Mouse (Mus musculus) ovary, postnatal 14 days (tissue): ENCODE measurements at regions not wholly inside any gene's neighbourhood (a gene's known extent, or its start where the extent isn't known, plus 50 kb on each side); places are given as distances from the start of the nearest gene placed in this dataset.

Experiments
- DNase-seq: peaks from one replicate; pipeline ENCODE4 v3.0.0; 2022; ENCODE audit warnings: low spot score

DNA sequence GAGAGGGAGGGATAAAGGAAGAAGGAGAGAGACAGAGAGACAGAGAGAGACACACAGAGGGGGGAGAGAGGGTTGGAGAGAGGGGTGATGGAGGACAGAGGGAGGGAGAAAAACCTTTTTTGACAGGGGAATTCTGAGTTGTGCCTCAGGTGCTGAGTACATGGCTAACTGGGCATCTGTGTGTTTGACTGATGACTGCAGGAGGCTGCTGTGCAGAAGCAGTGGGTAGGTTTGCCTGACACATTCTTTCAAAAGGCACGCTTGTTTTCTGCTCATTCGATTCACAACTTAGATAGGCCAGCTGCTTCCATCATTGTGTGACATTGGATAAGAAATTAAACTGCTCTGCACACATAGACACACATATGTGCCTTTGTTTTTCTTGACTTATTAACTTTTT is 150.7 kb upstream of the Rgmb start:
- DNase-seq, result no peak

DNA sequence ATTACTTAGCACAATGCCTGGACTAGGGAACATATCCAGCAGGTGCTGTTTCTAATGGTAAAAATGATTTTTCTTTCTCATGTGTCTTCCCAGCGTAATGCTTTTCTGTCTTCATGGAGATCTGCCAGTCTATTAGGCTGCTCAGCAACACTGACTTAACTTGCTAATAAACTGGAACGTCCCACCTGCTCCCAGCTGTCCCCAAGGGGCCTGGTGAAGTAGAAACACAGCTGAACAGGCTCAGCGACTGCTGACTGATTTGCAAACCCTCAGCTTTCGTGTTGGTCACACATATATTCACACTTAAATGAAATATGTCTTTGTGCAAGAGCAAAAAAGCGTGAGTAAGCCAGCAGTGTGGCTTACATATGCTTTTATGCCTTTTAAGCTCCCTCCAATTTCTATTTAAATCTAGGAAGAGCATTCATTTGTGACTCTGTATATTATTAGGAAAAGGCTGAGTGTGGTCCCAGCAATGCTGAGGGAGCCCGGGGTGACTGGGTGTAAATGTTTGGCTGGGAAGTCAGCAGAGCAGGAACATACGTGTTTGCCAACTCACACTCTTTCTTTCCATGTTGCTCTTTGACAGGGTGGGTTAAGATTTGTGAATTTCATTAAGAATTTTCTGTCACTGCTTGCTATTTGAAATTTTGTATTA is 146.7 kb upstream of the Rgmb start:
- DNase-seq, result no peak

DNA sequence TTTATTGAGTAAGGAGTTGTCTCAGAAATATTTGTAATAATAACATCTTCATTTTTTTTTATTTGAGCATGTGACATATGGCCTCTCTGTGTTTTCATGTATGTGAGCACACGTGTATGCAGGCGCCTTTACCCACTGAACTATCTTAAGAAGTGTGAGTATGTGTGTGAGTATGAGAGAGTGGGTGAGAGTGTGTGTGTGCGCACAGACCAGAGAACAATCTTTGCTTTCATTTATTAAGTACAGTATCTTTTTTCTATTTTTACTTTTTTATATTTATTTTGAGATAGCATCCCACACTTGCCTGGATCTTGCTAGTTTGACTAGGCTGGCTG is 140.5 kb upstream of the Rgmb start:
- no peak for DNase-seq

DNA sequence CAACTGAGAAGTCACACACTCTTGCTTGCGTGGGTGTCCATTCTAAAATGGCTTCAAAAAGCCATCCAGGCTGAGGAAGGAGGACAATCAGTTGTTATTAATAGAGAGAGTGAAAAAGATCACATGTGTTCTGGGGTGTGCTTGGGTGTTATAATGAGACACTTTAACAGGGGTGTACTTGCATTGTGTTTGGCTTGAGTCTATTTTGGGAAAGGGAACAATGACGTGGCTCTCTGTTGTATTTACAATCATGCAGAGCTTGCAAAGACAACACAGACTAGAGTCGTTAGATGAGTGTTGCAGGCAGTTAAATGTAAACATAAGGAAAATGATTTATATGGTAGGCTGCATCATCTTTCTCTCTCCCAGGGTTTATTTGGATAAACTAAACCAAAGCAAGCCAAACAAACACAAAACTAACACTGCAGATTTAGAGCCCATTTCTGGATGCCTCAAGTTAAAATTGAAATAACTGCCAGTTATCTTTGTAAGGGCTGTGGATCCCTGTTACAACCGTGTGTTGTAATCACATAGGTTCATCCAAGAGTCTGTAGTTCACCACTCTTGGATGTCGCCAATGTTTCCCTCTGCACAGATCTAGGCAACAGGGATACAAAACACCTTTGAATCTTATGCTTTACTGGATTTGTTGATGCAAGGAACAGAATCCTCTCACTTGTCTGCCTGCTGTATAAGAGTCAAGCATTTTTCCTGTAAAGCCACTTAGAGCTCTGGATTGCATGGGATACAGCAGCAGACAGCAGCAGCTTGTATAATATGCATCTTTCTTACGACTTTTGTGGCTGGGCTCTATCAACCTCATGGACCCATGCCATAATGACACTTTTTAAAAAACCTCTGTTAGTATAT is 139.9 kb upstream of the Rgmb start:
- no peak for DNase-seq

DNA sequence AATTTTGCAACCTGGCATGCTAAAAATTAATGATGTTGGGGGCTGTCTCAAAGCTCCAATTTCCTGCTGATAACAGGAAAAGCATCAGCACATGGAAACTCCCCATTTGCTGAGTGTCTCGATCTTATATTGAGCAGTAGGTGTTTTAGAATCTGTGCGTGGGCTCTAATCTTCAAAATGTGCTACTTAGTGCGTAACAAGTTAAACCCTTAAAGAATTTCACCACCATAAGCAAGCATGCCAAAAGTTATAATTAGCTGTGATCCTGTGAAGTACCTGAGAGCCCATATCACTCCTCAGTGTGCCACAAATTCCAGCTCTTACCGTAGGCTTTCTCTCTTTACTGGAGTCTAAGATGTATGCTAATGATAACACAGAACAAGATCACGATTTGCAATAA is 137.5 kb upstream of the Rgmb start:
- no peak for DNase-seq

DNA sequence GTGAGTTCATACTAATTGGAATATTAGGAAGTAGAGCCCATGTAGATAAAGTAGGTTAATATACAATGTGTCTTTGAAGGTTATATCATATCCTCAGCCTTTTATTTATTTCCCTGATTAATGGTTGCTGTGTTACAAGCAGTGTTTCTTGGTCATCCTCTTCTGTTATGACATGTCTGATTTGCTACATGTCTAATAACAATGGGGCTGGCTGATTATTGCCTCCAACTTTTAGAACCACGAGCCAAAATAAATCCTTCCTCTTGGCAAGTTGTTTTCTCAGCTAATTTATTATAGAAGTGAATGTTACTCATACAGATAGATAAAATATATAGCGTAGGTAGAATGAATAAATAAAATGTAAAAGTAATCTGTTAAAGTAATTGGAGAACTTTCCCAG is 124.8 kb upstream of the Rgmb start:
- no peak for DNase-seq

DNA sequence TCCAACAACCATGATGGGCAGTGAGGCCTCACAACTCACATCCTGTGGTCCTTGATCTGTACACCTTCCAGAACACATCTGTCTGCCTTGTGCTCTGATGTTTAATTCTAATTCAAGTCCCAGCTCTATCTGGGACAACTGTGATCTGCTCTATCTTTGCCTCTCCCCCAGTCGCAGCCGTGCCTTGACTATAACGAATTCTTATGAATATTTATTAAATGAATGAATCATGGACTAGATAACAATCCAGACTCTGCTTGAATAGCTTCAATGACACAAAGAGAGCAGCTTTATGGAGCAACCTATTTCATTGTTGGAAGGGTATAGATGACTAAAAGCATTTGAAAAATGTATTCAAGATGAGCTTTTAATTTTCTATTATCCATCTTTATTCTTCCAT is 120.8 kb upstream of the Rgmb start:
- DNase-seq, result no peak

DNA sequence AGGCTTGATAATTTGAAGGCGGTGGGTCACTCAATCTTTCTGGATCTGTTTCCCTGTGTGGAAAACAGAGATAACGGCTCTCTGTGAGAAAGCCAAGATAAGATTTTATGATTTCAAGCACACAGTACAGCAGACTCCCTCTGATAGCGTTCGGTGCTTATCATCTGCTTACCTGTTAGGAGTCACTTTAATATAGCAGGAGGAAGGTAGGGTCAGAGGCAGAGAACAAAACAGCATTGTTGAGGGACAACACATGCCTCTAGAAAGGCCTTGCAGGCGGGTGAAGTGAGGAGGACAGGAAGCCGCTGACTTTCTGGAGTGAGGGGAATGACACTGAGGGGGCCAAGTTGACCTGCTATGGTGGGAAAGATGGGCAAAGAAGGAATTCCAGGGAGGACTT is 118.9 kb upstream of the Rgmb start:
- no peak for DNase-seq

DNA sequence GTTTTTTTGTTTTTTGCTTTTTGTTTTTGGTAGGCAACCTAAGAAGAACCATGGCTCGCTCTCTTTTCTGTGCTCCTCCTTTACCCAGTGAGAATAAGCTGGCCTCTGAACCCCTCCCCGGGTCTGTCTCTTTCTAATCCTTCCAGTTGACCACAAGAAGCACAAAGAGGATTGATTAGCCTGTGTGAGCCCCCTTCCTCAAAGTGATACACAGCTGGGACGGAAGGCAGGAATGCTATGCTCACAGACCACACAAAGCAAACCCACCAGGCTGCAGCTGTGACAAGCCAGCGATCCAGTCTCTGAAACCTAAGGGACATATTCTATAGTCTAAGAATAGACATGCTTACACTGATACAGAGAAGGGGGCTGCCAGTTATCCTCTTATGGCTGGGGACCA is 111.5 kb upstream of the Rgmb start:
- DNase-seq, result no peak

DNA sequence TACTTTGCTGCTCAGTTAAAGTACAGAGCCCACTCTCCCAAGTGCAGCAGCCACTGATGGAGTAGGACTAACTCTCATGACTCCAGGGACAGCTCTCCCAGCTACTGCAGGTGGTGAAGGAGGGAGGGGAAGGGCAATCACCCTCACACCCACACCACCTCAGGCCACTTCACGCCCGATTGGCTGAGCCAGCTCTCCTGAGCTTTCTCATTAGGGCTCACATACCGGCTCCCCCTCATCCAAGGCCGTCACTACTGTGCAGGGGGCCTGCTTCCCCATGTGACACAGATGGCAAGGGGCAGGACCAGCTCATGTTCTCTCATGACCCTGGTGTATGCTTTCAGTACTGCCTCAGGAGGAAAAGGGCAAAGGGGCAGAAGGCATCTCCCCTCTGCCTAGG is 87.8 kb upstream of the Rgmb start:
- DNase-seq, result no peak

DNA sequence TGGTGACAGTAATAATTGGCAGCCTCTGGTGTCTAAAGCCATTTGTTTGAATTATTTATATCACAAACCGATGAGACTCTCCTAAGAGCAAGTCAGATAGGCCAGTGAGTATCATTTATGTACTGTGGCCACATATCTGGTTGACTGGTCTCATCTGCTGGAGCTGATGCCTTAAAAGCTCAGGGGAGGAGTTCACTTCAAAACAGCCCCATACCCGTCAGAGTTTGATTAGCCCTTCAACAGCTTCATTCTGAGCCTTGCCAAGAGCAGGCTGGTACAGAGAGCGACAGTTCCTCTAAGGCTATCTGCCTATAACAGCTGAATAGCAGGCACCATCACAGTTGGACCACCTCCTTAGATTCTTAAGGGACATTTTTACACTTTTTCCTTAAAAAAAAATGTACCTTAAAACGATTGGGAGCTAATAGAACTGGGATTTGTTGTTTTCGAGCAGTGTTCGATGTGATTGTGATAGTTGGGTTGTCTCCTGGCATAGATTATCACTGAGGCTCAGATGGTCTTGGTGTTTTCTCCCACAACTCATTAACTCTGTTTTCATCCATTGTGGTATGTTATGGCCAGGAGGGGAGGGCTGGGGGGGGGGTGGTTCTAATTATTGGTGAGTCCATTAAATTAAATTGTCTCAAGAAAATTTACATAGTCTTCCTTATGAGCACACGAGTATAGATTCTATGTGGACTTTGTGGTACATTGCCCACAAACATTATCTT is 68.0 kb upstream of the Rgmb start:
- no peak for DNase-seq

DNA sequence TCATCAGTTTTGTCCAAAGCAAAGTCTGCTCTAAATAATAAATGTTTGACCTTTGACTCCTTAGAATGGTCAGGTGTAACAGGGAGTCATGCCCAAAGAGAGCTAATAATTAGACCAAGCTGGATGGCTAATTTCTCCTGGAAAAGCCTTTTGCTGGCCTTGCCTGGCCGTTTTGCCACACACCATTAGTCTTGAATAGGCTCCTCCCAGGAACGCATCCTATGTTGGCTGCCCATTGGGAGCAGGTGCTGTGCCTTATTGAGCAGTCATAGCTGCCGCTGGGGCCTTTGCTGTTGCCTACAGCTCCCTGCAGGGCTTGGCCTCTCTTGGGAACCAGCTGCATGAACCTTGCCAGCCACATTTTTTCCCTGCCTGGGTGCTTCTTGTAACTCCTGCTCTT is 65.1 kb upstream of the Rgmb start:
- no peak for DNase-seq

DNA sequence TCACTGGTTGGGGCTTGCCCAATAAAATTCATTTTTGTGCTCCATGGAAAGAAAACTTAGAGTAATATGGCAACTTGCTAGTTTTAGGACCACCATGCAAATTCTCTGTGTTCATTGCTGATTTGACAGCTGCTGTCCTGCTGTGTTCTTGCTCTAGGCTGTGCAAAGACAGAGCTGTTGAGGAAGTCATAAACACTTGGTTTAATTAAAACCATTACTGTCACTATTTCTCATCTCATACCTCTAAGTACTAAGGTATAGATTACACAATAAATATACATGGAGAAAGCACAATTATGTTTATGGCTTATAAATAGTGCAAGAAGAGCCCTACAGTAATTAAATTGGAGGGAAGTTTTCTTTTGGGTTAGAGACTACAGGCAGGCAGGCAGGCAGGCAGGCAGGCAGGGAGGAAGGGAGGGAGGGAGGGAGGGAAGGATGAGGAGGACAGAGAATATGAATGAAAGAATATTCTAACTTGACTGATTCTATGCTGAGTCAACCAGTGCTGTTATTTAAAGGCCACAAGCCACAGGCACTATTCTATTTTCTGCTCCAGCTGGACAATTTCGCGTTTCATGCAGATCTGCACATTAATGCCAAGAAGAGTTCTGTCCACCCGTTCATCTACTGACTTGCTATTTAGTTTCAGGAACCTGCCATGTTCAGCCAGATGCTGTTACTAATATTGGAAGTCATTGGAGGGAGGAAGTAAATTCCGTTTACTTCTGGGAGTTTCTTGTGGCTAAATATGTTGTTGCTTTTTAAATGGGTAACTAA is 61.2 kb upstream of the Rgmb start:
- DNase-seq, result no peak

DNA sequence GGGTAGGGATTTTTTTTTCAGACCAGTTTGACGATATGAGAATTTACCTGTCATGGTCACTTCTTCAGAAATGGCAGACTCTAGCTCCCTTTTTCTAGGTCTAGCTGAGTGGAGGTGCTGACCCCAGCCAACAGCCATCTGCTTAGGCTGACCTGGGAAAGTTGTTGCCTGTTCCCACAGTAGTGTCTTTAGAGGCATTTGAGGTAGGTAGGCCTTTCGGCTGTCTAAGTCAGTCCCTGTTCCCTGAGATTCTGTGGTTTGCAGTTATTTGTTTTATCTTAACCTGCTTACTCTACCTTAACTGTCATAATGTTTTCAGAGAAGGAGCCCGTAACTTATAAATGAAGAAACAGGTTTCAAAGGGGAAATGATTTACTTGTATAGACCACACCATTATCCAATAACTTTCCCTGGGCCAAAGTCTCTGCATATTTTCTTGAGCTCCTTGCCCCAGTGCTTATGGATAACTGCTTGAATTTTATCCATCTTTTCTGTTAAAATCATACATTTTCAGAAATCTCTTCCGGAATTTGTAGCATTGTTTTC is 59.8 kb upstream of the Rgmb start:
- no peak for DNase-seq

DNA sequence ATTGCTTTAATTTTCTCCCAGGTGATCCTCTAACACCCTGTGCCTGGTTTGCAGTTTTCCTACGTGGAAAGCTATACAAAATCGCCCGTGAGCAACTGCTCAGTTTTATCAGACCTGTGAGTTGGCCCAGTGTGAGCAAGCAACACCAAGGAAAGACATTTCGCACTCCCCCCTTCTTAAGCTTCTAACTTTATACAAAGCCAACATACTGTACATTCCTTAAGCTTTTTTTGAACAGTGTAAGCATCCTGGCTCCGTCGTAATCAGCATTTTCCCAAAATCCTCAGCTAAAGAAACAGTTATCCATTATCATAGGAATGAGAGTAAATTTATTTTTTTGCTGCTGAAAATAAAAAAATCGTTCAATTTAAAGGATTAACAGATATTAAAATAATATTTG is 52.0 kb upstream of the Rgmb start:
- no peak for DNase-seq

DNA sequence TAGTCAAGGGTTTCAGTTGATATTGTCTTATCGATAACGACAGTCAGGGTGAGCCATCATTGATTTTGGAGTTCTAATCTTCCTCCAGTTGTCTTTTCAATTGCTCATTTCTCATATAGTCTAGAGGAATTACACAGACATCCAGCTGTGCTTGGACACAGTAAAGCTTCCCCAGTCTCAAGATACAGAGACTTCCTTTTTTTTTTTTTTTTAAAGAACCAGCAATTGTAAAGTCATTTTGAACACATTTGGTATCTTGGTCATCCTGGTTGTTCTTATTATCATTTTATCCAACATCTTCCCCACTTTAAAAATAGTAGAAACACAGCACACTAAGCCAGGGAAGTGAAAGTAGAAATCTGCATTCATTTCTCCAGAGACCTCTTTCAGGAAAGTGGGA is 51.4 kb upstream of the Rgmb start:
- DNase-seq, result no peak
